Mouse (Mus musculus) cortical plate, adult 2 months (tissue): ENCODE data around the gene Rasal1. TPM values are rescaled to one million over a fixed set of nuclear protein-coding genes. Genes with fewer than 3 reads are reported as not detected.

Experiments
- H3K27ac ChIP-seq: fragments of 200-500 bp; 2 replicates; pipeline ENCODE4 v1.5.1; 2012; ENCODE audit warnings: low read length, control low read depth, inconsistent platforms; ENCODE audit not compliant: insufficient read depth
- H3K4me1 ChIP-seq: fragments of 200-500 bp; 2 replicates; pipeline ENCODE4 v1.6.1; 2011; ENCODE audit warnings: low read length; ENCODE audit not compliant: control insufficient read depth, insufficient read depth
- H3K4me3 ChIP-seq: fragments of 200-500 bp; 2 replicates; pipeline ENCODE4 v1.5.1; 2011; ENCODE audit warnings: mild to moderate bottlenecking, low read length, control low read depth; ENCODE audit not compliant: insufficient read depth
- CTCF ChIP-seq: fragments of 200-500 bp; IDR thresholded peaks from 2 replicates; pipeline ENCODE4 v1.5.1; 2011; ENCODE audit warnings: mild to moderate bottlenecking, control low read depth, low read length; ENCODE audit not compliant: insufficient read depth; ENCODE audit errors: extremely low read depth
- POLR2A ChIP-seq: fragments of 200-500 bp; IDR thresholded peaks from 2 replicates; pipeline ENCODE4 v1.6.1; 2011; ENCODE audit warnings: mild to moderate bottlenecking, low read length, control low read depth; ENCODE audit not compliant: insufficient read depth; ENCODE audit errors: extremely low read depth
- polyA plus RNA-seq: library from polyadenylated mRNA; depleted of rRNA; stranded (reverse); fragments of >200 nt; gene quantifications from 2 replicates; pipeline ENCODE4 v1.2.3, GENCODE M21; 2012

The Rasal1 gene
- polyA plus RNA-seq, 1 experiment = 88.7 TPM

- no peaks in the 10 kb centered on the region for H3K4me1 ChIP-seq
- no peak overlapping the region for H3K4me3 ChIP-seq
- no peak overlapping the region for H3K27ac ChIP-seq
- no peak for TF ChIP-seq POLR2A
- TF ChIP-seq CTCF = peak; percentile 99
These were observed 25.0 kb downstream of the Rasal1 start for GRCm38 (mm10) chr5:120673626-120674025.

GRCm38 (mm10) chr5:120674229-120675145 is 25.9 kb downstream of the Rasal1 start:
- TF ChIP-seq CTCF (no peak), POLR2A (no peak)
- H3K27ac ChIP-seq = no peak overlapping the region
- H3K4me3 ChIP-seq = no peak overlapping the region
- H3K4me1 ChIP-seq = no peaks in the 10 kb centered on the region

DNA sequence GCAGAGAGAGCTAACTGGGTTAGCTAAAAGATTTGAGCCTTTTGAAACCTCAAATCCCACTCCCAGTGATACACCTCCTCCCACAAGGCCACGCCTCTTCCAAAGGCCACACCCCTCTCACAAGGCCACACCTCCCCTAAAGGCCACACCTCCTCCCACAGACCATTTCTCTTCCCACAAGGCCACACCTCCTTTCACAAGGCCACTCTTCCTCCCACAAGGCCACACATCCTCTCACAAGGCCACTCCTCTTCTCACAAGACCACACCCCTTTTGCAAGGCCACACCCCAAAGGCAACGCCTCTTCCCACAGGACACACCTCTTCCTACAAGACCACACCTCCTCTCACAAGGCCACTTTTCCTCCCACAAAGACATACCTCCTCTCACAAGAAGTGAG is 28.9 kb downstream of the Rasal1 start:
- H3K4me3 ChIP-seq = no peak overlapping the region
- no peaks in the 10 kb centered on the region; the same call in 1 of the 2 replicates for H3K4me1 ChIP-seq
- no peak overlapping the region for H3K27ac ChIP-seq
- TF ChIP-seq CTCF (no peak), POLR2A (peak; percentile 26; the same call in 1 of the 2 replicates)

DNA sequence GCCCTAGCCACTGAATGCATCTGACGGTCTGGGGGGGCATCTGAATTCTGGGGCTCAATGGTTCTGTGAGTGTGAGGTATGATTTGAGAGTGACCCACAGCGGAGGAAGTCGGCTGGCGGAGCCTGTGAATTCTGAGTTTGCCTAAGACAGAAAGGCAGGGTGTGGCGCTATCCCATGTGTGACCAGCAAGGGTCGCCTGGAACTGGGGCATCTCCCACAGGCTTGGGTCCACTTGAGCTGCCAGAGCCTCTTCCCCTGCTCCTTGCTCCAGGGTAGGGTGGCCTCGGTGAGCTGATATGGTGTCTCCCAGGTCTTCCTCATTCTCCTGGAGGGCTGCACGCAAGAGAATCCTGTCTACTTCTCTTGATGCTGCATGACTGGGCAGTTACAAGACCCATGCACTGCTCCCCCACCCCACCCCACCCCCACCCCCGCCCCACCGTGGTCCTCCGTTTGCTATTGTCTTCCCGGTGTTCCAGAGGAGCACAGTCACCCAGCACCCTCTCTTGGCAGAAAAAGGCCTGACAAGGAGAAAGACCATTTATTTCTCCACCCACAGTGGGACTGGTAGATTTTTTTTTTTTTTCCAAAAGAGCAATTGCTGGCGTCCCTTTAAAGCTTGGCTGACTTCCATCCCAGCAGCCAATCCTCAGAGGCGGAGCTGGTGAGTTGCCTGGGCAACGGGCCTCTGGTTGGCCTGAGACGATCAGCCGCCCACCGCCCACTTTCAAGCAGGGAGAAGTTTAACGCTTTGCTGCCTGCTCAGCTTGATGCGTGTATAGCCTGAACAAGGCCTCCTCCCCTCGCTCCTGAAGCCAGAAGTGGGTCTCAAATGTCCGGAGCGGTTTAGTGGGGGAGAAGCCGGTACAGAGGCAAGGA is 31.3 kb downstream of the Rasal1 start:
- peak overlapping the region; percentile 25 for H3K27ac ChIP-seq
- TF ChIP-seq POLR2A = peak; percentile 43; the same call in 1 of the 2 replicates
- TF ChIP-seq CTCF = peak; percentile 45
- H3K4me1 ChIP-seq = no peaks in the 10 kb centered on the region; the same call in 1 of the 2 replicates
- H3K4me3 ChIP-seq = no peak overlapping the region

GRCm38 (mm10) chr5:120680918-120681317 is 32.3 kb downstream of the Rasal1 start:
- no peak for TF ChIP-seq CTCF
- TF ChIP-seq POLR2A = no peak
- Histone ChIP-seq H3K27ac (peak overlapping the region; percentile 25; the same call in 1 of the 2 replicates), H3K4me1 (no peaks in the 10 kb centered on the region; the same call in 1 of the 2 replicates), H3K4me3 (no peak overlapping the region)

- TF ChIP-seq POLR2A (no peak), CTCF (no peak)
- H3K4me3 ChIP-seq = no peak overlapping the region
- H3K4me1 ChIP-seq = no peaks in the 10 kb centered on the region; the same call in 1 of the 2 replicates
- no peak overlapping the region for H3K27ac ChIP-seq
These were observed 34.6 kb downstream of the Rasal1 start for GRCm38 (mm10) chr5:120682982-120683771.

- no peaks in the 10 kb centered on the region for H3K4me1 ChIP-seq
- no peak overlapping the region for H3K4me3 ChIP-seq
- TF ChIP-seq POLR2A (no peak), CTCF (no peak)
These were observed 37.1 kb downstream of the Rasal1 start for GRCm38 (mm10) chr5:120685678-120686077.

GRCm38 (mm10) chr5:120686749-120687483 is 38.3 kb downstream of the Rasal1 start:
- Histone ChIP-seq H3K4me3 (no peak overlapping the region), H3K27ac (no peak overlapping the region), H3K4me1 (no peaks in the 10 kb centered on the region)
- TF ChIP-seq POLR2A (no peak), CTCF (no peak)

More at GRCm38 (mm10) chr5:120685678-120686077, 37.1 kb downstream of the Rasal1 start:
- no peak overlapping the region for H3K27ac ChIP-seq

- no peak overlapping the region for H3K4me3 ChIP-seq
- TF ChIP-seq POLR2A (no peak), CTCF (no peak)
- no peak overlapping the region for H3K27ac ChIP-seq
These were observed 38.9 kb downstream of the Rasal1 start for GRCm38 (mm10) chr5:120687484-120687851.

More at GRCm38 (mm10) chr5:120687484-120687851, 38.9 kb downstream of the Rasal1 start:
- H3K4me1 ChIP-seq = no peaks in the 10 kb centered on the region
